Mouse (Mus musculus): ENCODE results near the gene Hnrnpk.
"Not testable (repeated sequence)": the region's sequence is repeated elsewhere in the genome, so short reads cannot be mapped to it uniquely, and the experiment has no call there.

Gene Hnrnpk

DNA sequence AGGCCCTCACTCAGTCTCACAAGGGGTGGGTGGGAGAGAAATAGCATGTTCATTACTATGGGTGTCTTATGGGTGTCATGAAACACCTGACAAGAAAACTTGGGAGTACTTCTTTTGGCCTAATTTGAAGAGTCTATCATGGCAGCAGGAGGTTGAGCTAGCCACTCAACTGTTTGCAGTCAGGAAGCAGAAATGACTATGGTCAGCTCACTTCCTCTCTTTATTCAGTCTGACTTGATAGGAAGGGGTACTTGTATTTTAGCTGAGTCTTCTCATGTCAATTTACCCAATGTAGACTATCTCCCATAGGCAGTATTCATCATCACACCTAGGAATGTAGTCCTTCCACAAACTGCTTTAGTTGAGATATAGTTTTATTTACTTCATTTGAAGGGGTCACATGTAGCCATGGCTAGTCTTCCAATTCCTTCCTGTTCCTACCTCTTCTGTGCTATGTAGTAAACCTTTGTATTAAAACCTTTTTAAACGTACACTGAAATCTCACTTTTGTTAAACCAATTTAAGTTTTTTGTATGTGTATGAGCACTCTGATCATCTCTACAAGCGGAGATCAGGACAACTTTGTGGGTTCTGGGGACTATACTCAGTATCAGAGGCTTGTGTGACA lies 13.7 kb downstream of the Hnrnpk start:
- DNase-seq (ENCODE audit: low read depth, low spot score): no peak

DNA sequence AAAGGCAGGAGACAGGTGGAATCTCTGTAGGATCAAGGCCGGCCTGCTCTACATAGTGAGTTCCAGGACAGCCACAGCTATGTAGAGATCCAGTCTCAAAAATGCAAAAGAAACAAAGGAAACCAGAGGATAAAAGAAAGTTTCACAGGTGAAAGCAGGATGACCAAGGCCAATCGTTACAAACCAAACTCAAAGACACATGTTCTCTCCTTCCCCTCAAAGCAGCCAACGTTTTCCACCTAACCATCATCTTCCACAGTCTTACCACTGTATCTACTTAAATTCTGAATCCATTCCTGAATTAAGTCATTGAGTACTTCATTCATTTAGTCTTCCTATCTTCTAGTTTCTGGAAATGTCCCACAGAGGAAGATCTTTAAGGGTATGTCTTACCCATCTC lies 14.8 kb downstream of the Hnrnpk start:
- no peak for DNase-seq (ENCODE audit: low read depth, low spot score)

DNA sequence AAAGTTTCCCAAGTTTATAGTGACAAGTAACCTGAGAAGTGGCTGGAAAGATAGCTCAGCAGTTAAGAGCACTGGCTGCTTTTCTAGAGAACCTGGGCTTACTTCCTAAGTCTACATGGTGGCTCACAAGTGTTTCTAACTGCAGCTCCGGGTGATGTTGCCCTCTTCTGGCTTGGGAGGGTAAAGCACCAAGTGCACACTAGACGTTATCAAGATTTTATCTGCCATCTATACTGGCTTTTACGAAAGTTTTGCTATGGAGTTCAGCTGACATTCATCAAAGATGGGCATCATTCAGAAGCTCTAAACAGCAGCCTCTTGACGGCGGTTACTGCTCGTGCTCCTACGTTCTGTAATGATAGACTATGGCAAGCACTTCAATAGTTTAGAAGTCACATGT lies 15.2 kb downstream of the Hnrnpk start:
- DNase-seq (ENCODE audit: low read depth, low spot score): peak; percentile 52

DNA sequence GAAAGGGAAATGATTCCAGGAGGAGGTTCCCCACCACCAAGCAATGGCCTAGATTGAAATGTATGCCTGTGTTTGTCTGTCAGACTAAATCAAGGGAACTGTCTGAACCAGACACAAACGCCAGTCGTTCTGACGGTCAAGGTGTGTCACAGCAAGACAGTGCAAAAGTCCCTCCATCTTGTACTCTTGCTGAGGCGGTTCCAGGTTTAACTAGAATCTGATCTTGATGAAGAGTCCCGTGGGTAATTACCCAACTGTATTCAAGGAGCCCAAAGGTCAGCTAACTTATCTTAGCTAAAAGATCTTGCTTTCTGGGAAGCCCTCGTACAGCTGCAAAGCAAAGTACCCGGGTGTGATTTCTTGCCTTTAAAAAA lies 17.6 kb downstream of the Hnrnpk start:
- DNase-seq (ENCODE audit: low read depth, low spot score): no peak

DNA sequence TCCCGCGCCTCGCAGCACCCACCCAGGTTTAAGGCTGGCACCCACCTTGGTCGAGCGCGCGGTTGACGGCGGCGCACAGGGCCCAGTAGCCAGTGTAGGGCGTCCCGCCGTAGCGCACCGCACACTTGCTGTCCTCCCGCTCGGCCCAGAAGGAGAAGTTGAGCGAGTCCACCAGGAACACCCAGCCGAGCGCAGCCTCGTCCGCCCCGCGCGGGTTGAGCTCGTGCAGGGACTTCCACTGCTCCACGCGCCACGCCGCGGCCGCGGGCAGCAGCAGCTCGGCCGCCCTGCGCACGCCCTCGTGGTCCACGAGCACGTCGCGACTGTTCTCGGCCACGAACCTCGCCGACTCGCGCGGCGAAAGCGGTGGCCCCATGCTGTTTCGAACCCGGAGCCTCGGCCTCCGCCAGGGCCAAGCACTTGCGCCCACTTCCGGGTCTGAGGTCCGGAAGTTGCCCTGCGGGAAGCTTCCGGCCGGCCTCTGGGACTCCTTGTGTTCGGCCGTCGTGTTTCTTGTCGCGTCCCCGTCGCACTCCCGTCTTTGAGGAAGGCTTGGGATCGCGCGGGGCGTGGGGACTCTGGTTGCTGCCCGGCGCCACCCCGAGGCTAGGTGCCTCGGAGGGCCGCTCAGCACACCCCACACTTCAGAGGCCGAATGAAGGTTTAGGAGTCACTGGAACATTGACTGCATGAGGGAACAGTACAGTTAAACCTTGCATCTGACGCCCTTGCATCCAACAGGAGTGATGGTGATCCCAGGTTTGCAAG lies 18.2 kb downstream of the Hnrnpk start, which contains the start of gene 2210016F16Rik:
Gene 2210016F16Rik (minus strand): TSS at position 447 of the 768 bp plus-strand sequence.
- peak; percentile 54 for DNase-seq (ENCODE audit: low read depth, low spot score)

DNA sequence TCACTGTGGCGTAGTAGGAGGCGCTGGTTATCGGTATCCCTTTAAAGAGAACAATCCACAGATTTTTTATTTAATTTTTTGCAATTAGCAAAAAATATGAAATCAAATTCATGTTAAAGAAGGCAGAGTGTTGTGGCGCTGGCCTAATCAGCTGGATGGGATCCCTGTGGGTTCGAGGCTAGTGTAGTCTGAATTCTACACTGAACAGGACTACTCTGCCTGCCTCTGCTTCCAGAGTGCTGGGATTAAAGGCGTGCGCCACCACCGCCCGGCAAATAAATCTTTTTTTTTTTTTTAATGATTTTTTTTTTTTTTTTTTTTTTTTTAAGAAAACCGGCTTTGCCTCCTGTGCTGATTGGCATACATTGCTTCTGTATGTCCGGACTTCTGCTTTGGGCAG lies 18.8 kb downstream of the Hnrnpk start:
- DNase-seq (ENCODE audit: low read depth, low spot score): no peak

DNA sequence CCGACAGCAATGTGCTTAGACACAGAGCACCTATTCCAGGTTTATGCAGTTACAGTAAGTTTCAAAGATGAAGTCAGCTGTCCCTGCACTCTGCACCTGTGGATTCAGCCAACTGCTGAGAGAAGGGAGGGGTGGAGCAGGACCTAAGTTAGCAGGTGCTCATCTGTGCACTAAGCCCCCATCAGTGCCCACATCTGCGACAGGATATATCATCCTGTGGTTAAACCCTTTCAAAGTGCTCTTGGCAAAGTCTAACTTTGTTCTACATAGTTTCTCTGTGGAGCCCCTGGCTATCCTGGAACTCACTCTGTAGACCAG lies 30.0 kb downstream of the Hnrnpk start:
- no peak for DNase-seq (ENCODE audit: low read depth, low spot score)

DNA sequence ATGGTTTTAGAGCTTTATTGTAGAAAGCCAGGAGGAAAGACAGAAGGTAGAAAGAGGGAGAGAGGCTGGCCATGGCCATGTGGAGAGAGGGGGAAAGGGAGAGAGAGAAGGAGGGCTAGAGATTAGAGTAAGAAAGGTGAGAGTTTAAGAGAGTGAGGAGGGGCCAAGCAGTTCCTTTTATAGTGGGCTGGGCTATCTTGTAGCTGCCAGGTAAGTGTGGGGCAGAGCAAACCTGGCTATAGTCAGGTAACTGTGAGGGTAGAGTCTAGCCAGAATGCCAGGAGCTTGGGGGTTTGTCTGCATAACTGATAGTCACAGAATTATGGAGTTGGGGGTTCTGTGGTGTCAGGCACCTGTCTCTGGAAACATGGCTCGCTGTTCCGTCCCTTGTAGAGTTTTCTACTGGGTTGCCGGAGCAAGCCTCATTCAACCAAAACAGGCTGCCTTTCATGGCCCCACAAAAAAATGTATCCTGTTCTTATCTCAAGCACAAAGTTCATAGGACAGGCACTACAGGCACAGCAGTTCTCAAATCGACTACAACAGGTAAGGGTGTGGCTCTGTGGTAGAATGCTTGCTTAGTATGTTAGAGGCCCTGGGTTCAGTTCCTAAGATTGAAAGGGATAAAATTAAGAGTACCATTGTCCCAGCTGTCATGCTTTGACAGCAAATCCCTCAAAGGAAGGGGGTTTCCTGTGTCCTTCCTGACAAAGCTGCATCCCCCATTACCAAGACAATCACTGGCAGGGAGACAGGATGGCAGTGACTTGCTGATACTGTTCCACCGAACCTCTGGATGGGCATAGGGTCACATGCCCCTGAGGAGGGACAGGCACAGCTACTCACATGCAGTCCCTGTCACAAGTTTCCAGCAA lies 30.6 kb downstream of the Hnrnpk start:
- DNase-seq (ENCODE audit: low read depth, low spot score): no peak

DNA sequence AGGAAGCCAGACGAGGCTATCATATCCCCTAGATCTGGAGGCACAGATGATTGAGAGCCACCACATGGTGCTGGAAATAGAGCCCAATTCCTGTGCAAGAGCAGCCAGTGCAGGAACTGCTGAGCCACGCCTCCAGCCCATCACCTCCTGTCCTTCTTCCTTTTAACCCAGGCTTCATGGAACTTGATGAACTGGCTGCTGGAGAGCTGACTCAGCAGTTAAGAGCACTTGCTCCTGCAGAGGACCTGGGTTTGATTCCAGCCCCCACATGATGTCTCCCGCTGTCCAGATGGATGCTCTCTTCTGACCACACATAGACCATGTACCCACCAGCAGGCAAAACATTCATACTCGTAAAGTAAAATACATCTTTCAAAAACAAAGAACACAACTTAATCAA lies 34.3 kb downstream of the Hnrnpk start:
- DNase-seq (ENCODE audit: low read depth, low spot score): no peak

DNA sequence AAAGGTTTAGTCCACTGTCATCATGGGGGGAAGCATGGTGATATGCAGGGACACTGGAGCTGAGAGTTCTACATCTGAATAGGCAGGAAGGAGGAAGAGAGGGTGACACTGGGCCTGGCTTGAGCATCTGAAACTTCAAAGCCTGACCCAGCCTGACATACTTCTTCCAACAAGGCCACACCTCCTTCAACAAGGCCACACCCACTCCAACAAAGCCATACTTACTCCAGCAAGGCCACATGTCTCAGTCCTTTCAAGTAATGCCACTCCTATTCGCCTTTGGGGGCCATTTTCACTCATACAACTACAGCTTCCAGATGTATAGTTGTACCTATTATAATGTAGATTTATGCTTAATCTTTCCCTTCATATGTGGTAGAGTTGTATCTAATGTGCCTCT lies 35.5 kb downstream of the Hnrnpk start:
- no peak for DNase-seq (ENCODE audit: low read depth, low spot score)

DNA sequence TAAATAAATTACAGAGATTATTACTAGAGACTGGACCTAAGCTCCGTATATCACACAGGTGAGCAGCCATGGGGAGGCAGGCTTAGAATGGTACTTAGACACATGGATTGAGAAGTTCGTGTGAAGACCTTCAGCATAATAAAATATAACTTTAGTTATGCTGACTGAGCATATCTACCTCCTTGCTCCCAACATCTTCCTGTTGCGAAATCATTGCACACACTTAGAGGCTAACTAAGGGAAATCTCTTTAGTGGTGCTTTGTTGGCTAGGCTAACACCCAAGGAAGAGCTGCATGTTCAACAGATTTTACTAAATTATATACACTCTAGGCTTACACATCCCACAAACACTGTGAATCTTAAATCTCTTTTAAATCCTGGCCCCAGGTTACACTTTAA lies 36.8 kb downstream of the Hnrnpk start:
- DNase-seq (ENCODE audit: low read depth, low spot score): no peak

DNA sequence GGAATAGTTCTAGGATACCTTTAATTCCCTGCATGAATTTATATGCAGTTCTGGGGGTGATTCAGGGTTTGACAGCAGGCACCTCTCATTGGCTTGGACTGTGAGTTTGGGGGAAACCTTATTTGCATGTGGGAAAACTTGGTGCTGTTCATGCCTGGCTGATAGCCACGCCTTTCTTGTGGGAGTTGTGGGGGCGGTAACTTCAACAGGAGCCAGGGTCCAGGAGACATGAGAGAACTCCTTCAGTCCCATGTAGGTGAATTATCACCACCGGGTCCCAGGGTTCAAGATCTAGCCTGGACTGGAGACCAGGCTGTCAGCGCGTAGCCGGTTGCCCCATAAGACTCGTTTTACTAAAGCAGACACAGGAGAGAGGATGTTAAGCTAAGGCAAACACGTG lies 38.0 kb downstream of the Hnrnpk start:
- DNase-seq (ENCODE audit: low read depth, low spot score): not testable (repeated sequence)

DNA sequence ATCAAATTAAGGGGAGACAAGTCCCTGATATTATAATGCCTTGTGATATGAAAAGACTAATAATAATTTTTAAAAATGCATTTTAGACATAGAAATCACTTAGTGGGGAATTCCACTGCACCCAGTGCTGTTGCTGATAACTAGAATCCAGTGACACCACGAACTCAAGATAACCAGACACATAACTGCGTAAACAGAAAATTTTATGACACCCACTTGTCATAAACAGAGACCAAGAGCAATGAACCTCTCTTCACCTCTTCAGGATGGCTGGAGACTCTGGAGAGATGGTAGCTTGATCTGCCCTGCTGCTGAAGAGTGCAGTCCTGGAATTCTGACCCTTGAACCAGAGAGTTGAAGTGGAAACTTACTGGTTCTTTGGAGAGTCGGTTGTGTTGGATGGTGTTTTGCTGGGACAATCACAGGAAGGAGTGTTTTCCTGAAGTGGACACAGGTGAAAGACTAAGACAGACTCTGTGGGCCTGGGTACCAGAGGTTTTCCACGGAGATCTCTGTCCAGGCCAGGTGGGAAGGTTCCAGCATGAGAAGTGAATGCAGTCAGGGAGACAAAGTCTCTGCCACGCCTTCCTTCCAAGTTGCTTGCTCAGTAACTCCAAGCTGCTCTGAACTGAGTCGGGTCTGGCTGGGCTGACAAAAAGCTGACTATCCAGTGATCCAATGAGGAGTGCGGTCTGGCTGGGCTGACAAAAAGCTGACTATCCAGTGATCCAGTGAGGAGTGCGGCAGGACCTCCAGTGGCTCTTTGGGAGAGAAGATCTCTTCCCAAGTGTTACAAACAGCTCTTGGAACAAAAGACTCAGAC lies 38.6 kb downstream of the Hnrnpk start:
- DNase-seq (ENCODE audit: low read depth, low spot score): no peak

DNA sequence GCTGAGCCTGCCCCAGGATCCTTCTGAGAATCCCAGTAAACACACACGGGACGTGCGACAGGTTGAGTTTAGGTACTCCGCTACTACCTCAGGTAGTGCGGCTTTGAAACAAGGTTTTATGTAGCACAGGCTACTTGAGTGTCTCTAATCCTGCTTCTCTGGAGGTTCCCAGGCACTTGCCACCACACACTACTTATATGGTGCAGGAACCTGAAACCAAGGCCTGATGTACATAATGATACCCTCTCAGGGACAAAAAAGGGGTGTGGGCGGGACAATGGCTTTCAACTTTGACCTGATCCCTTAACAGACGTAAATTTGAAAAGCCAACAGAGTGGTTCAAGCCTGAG lies 43.9 kb downstream of the Hnrnpk start:
- no peak for DNase-seq (ENCODE audit: low read depth, low spot score)

DNA sequence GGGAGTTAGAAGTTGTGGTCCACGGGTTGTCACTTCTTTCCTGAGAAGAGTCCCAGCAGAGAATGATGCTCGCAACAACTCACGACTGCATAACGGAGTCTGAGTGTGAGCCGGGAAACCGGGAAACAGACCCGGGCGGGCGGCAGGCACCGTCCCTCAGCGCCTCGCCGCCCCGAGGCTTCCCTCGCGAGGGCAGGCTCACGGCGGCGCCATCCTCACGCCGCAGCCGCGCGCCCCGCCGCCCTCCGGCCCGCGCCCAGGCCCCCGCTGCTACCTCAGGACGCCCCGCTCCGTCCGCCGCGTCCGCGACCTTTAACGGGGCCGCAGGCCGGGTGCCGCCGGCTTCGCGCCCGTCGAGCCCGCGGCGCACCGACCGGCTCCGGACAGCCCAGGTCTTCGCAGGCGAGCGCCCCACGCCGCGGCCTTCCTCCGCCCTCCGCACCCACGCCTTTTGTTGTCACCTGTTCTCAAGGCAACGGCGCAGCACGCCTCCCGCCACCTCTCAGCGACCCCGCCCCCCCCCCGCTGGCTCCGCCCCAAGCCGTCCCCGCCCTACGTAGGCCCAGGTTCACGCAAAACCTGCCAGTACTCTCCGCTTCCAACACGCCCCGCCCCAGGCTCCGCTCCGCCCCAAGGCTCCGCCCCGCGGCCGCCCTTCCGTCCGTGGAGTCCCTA lies 44.4 kb downstream of the Hnrnpk start, which contains the start of gene Kif27:
Gene Kif27 (minus strand): TSS at position 494 of the 675 bp plus-strand sequence.
- peak; percentile 77 for DNase-seq (ENCODE audit: low read depth, low spot score)

DNA sequence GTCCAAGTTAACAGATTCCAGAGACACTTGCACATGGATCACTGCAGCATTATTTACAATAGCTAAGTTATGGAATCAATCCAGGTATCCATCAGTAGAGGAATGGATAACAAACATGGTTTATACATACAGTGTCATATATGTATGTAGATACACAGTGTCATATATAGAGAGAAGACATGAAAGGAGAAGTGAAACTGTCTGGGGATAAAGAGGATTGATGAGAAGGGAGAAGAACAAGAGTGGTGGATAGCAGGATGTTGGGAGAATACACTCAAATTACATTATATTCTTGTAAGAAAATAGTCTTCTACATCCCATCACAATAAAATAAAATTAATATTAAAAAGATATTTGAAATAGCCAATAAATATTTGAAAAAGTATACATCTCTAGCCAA lies 50.1 kb downstream of the Hnrnpk start:
- DNase-seq (ENCODE audit: low read depth, low spot score): no peak

DNA sequence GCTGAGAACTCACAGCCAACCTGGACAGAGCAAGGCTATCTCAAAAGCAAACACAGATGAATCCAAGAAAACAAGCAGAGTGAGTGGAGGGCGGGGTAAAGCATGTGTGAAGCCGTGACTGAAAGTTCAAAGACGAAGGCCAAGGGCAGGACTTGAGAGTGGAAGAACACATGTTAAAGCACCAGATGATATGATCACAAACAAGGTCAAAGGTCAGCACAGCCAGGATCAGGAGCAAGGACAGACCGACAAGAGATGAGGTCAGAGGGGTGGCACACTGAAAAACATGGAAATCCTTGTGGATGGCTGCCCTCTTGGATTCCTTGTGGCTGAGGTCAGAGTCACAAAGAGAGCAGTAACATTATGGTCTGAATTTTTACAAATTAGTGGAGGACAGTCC lies 52.5 kb downstream of the Hnrnpk start:
- DNase-seq (ENCODE audit: low read depth, low spot score): no peak

DNA sequence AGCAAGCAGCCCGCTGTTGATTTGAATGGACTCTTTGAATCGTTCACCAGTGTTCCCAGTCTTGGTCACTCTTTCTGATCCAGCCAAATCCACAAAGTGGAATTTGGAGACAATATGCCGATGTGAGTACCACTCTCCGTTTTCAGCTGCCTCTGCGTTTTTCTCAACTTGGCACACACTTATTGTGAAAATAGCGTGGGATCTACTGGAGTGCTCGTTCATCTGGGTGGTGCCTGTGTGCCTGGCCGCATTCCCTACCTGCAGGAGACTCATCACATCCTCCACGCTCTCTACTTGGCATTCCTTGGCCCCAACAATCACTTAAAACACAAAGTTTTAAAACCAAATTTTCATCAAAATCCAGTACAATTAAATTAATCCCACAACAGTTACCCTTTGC lies 58.6 kb downstream of the Hnrnpk start:
- no peak for DNase-seq (ENCODE audit: low read depth, low spot score)

Measured in WW6 (cell line).